Mouse (Mus musculus): ENCODE results near the gene Mief1.

DNA sequence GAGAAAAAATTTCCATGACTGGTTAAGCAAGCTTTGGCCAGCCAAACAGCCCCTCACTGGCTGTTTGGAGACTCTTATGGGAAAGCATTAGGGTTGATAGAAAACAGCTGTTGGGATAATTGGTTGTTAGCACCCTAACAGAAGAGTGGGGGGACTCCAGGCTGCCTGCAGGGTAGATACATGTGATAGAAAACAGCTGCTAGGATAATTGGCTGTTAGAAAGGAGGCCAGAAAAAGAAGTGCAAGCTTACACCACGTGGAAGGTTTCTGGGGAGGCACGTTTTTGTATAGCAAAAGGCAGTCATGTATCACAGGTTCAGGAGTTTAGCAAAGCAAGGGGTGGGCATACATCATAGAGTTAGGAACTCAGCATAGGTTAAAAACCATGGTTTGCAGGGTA lies 19.7 kb downstream of the Mief1 start:
- no peak for TF ChIP-seq CTCF (IDR thresholded peaks at IDR 0.05; ENCODE audit: low read depth, low read length)
- TF ChIP-seq POLR2A (IDR thresholded peaks at IDR 0.05; ENCODE audit: extremely low read depth, insufficient read depth, low read length): no peak
